Comparison of ENCODE assay signal across 10 mouse cellular contexts in genomic region chr1:19178742-19179397, GRCm38 (mm10). TPM values are rescaled to one million over a fixed set of nuclear protein-coding genes. Genes with fewer than 3 reads are reported as not detected.
DNase-seq lines count a peak whose midpoint lies in the region; ATAC-seq and TF ChIP-seq lines count a peak whose summit lies in the region.
"Had no signal": no experiment of that assay in that cellular context is flagged by ENCODE, and none has a peak within 500 bp of the region (broad histone marks: within the 10 kb centered on the region; RNA-seq: fewer than 3 reads in every experiment).

No protein-coding gene starts in this region.

- no peak overlapping the region for H3K9ac ChIP-seq in midbrain, embryonic 16.5 days (ENCODE audit: low read depth, low read length)
- H3K9ac ChIP-seq: embryonic facial prominence, embryonic 12.5 days; limb, embryonic 12.5 days had no signal

- no peak for ATAC-seq in Patski
- peak; percentile 83 for ATAC-seq in midbrain, embryonic 16.5 days

- TF ChIP-seq CTCF in kidney, adult 2 months (conservative IDR thresholded peaks at IDR 0.05; ENCODE audit: insufficient read depth, insufficient read length, low read depth, low read length): no peak
- peak; percentile 51 for TF ChIP-seq CTCF in Patski (IDR thresholded peaks at IDR 0.05)

- CTCF ChIA-PET in Patski (lab: Charles Lee): interaction anchor here (0.7 to 1.7 kb wide), 2 partner anchors 12 to 19 kb away, joined by 3 to 4 read pairs; no protein-coding TSS in a partner anchor

- H3K9me3 ChIP-seq in embryonic facial prominence, embryonic 10.5 days: no peaks in the 10 kb centered on the region
- no peaks in the 10 kb centered on the region for H3K9me3 ChIP-seq in midbrain, embryonic 16.5 days (replicated peaks; ENCODE audit: control insufficient read depth, low read length, poor library complexity, severe bottlenecking)
- H3K9me3 ChIP-seq: embryonic facial prominence, embryonic 12.5 days; limb, embryonic 12.5 days had no signal

- no peak overlapping the region for H3K4me3 ChIP-seq in kidney, adult 2 months (ENCODE audit: insufficient read depth, low read depth, low read length)
- H3K4me3 ChIP-seq in embryonic facial prominence, embryonic 10.5 days: no peak overlapping the region
- no peak overlapping the region for H3K4me3 ChIP-seq in midbrain, embryonic 16.5 days (ENCODE audit: low read depth, low read length)
- H3K4me3 ChIP-seq: embryonic facial prominence, embryonic 12.5 days; limb, embryonic 12.5 days had no signal

- peak; percentile 48 for DNase-seq in kidney, adult 2 months
- no peak for DNase-seq in kidney, adult 18-20 months
- DNase-seq in 416B (ENCODE audit: low read depth) (peak; percentile 43), Patski (ENCODE audit: low read depth, low spot score) (no peak)
- peak; percentile 12 for DNase-seq in embryonic facial prominence, embryonic 10.5 days (ENCODE audit: low spot score)
- DNase-seq in B cell, adult 2 months: no peak
- DNase-seq in urinary bladder, postnatal 10 days (ENCODE audit: low spot score): no peak

- in situ Hi-C loops in Patski (cut with MboI; ENCODE audit: low pct_unique_long_range_greater_than_20kb): no loop called here

- H3K4me1 ChIP-seq in kidney, adult 2 months (ENCODE audit: control insufficient read depth, insufficient read depth, low read length): no peaks in the 10 kb centered on the region
- no peaks in the 10 kb centered on the region for H3K4me1 ChIP-seq in embryonic facial prominence, embryonic 10.5 days
- no peaks in the 10 kb centered on the region for H3K4me1 ChIP-seq in midbrain, embryonic 16.5 days (ENCODE audit: control insufficient read depth, insufficient read depth, low read length)
- H3K4me1 ChIP-seq: embryonic facial prominence, embryonic 12.5 days; limb, embryonic 12.5 days had no signal

- no peaks in the 10 kb centered on the region for H3K27me3 ChIP-seq in kidney, adult 2 months (replicated peaks; ENCODE audit: control insufficient read depth, insufficient read depth, low read length)
- no peaks in the 10 kb centered on the region for H3K27me3 ChIP-seq in Patski
- H3K27me3 ChIP-seq in embryonic facial prominence, embryonic 10.5 days (replicated peaks; ENCODE audit: low read depth, poor library complexity, severe bottlenecking): 0 out of 2 replicates have a peak, but pooled peaks cover 2% of the 10 kb centered on the region
- H3K27me3 ChIP-seq in midbrain, embryonic 16.5 days (ENCODE audit: control insufficient read depth, insufficient read depth, low read depth, low read length): no peaks in the 10 kb centered on the region
- H3K27me3 ChIP-seq: embryonic facial prominence, embryonic 12.5 days; limb, embryonic 12.5 days had no signal

- POLR2A ChIA-PET in Patski (lab: Charles Lee): no interaction called here

- WGBS in kidney, adult 2 months: 4% methylated on average over 4 of the region's 4 CpGs
- 7% methylated on average over 4 of the region's 4 CpGs for WGBS in embryonic facial prominence, embryonic 10.5 days
- WGBS in midbrain, embryonic 16.5 days: 9% methylated on average over 4 of the region's 4 CpGs

- no peak overlapping the region for H3K27ac ChIP-seq in kidney, adult 2 months (ENCODE audit: insufficient read depth, low read depth, low read length)
- no peak overlapping the region for H3K27ac ChIP-seq in embryonic facial prominence, embryonic 10.5 days (replicated peaks)
- H3K27ac ChIP-seq in midbrain, embryonic 16.5 days (ENCODE audit: low read length): no peak overlapping the region
- H3K27ac ChIP-seq: embryonic facial prominence, embryonic 12.5 days; limb, embryonic 12.5 days had no signal

- no peak overlapping the region for H3K4me2 ChIP-seq in midbrain, embryonic 16.5 days (ENCODE audit: low read length)
- H3K4me2 ChIP-seq: embryonic facial prominence, embryonic 12.5 days; limb, embryonic 12.5 days had no signal

- H3K36me3 ChIP-seq in kidney, adult 2 months (ENCODE audit: control insufficient read depth, insufficient read depth, low read length): no peaks in the 10 kb centered on the region
- no peaks in the 10 kb centered on the region for H3K36me3 ChIP-seq in embryonic facial prominence, embryonic 10.5 days (replicated peaks)
- no peaks in the 10 kb centered on the region for H3K36me3 ChIP-seq in midbrain, embryonic 16.5 days (ENCODE audit: control insufficient read depth, insufficient read depth, low read length)
- H3K36me3 ChIP-seq: embryonic facial prominence, embryonic 12.5 days; limb, embryonic 12.5 days had no signal

- no peak for TF ChIP-seq POLR2A in kidney, adult 2 months (IDR thresholded peaks at IDR 0.05; ENCODE audit: low read depth, low read length)

RNA-seq across cellular contexts. Expression of gene Tfap2b, which starts 29.8 kb away (rescaled TPM):
- 36.0 and 44.2 TPM in 2 replicates for polyA plus RNA-seq in kidney, adult 2 months (2012; rRNA removed)
- not detected for polyA plus RNA-seq in Patski (2021)
- 31.5 and 38.3 TPM in 2 replicates for polyA plus RNA-seq in embryonic facial prominence, embryonic 10.5 days (2016; fragmentation: Nextera tagmentation; extraction: Ambion mirVana)
- 141 and 223 TPM in 2 replicates for polyA plus RNA-seq in midbrain, embryonic 16.5 days (2015; fragmentation: Nextera tagmentation; extraction: Ambion mirVana)

Comparison
In these comparisons a context has a peak if more than half of its experiments do, and no peak if none do; other contexts are left out.
1. DNase-seq: peak in kidney, adult 2 months (single experiment), 416B (single experiment) and embryonic facial prominence, embryonic 10.5 days (single experiment); none in kidney, adult 18-20 months (single experiment), Patski (single experiment), B cell, adult 2 months (0 of 2) and urinary bladder, postnatal 10 days (single experiment).
2. RNA of gene Tfap2b, which starts 29.8 kb away (polyA plus RNA-seq): 141 to 223 TPM in midbrain, embryonic 16.5 days, 31.5 to 38.3 TPM in embryonic facial prominence, embryonic 10.5 days and 36.0 to 44.2 TPM in kidney, adult 2 months; not detected in Patski (single experiment); every median in the first group is over 10 times any median in the second.